Mouse (Mus musculus) limb, embryonic 12.5 days (tissue): ENCODE data around the gene Vps45. TPM values are rescaled to one million over a fixed set of nuclear protein-coding genes. Genes with fewer than 3 reads are reported as not detected.

Experiments
- ATAC-seq: fragments of 200-750 bp; cut with Nextera tagmentation; 2 replicates; pipeline ENCODE4 v1.8.0; 2017; ENCODE audit warnings: low read depth, moderate TSS enrichment; ENCODE audit not compliant: insufficient number of reproducible peaks, insufficient read depth, low FRiP score, low TSS enrichment
- H3K27ac ChIP-seq: fragments of 300-500 bp; sonication (generic); 2 replicates; pipeline ENCODE4 v1.5.1; 2016; ENCODE audit warnings: mild to moderate bottlenecking, moderate library complexity
- H3K27me3 ChIP-seq: fragments of 300-500 bp; sonication (generic); 2 replicates; pipeline ENCODE4 v1.6.1; 2016; ENCODE audit warnings: mild to moderate bottlenecking, moderate library complexity
- H3K36me3 ChIP-seq: fragments of 300-500 bp; sonication (generic); 2 replicates; pipeline ENCODE4 v1.6.1; 2016; ENCODE audit warnings: mild to moderate bottlenecking, moderate library complexity
- H3K4me1 ChIP-seq: fragments of 300-500 bp; sonication (generic); replicated peaks from 2 replicates; pipeline ENCODE4 v1.6.1; 2016
- H3K4me2 ChIP-seq: fragments of 300-500 bp; sonication (generic); 2 replicates; pipeline ENCODE4 v1.6.1; 2016; ENCODE audit warnings: mild to moderate bottlenecking, moderate library complexity
- H3K4me3 ChIP-seq: fragments of 300-500 bp; sonication (generic); replicated peaks from 2 replicates; pipeline ENCODE4 v1.5.1; 2016; ENCODE audit warnings: mild to moderate bottlenecking
- H3K9ac ChIP-seq: fragments of 300-500 bp; sonication (generic); replicated peaks from 2 replicates; pipeline ENCODE4 v1.6.1; 2016; ENCODE audit warnings: mild to moderate bottlenecking, moderate library complexity
- H3K9me3 ChIP-seq: fragments of 300-500 bp; sonication (generic); 2 replicates; pipeline ENCODE4 v1.6.1; 2016; ENCODE audit warnings: mild to moderate bottlenecking, moderate library complexity
- WGBS: fragments of 180-500 bp; shearing (Covaris S2); methylation state at CpG from one replicate; pipeline ENCODE4 v1.1.7; 2016; 5-methylcytosine and 5-hydroxymethylcytosine counted together
- polyA plus RNA-seq: library from polyadenylated mRNA; unstranded; fragments of >200 nt; fragmentation: Nextera tagmentation; extraction: Ambion mirVana; gene quantifications from 2 replicates; pipeline ENCODE4 v1.2.1, GENCODE M21; 2016

Gene Vps45
- polyA plus RNA-seq, 1 experiment from 2014 or later: 36.5 TPM

GRCm38 (mm10) chr3:96078066-96078465, 19.8 kb upstream of the Vps45 start:
- Histone ChIP-seq H3K36me3 (no peaks in the 10 kb centered on the region), H3K4me3 (no peak overlapping the region), H3K4me1 (no peaks in the 10 kb centered on the region), H3K27me3 (no peaks in the 10 kb centered on the region), H3K4me2 (no peak overlapping the region), H3K9ac (no peak overlapping the region), H3K9me3 (no peaks in the 10 kb centered on the region), H3K27ac (no peak overlapping the region)
- no peak; the same call in 1 of the 2 replicates for ATAC-seq
- WGBS: 71% methylated on average over 6 of the region's 6 CpGs

GRCm38 (mm10) chr3:96072921-96073486, 14.7 kb upstream of the Vps45 start:
- no peak for ATAC-seq
- no peaks in the 10 kb centered on the region for H3K4me1 ChIP-seq
- no peak overlapping the region for H3K9ac ChIP-seq
- H3K9me3 ChIP-seq: no peaks in the 10 kb centered on the region
- H3K4me2 ChIP-seq: no peak overlapping the region
- WGBS: 74% methylated on average over 12 of the region's 12 CpGs
- no peak overlapping the region for H3K4me3 ChIP-seq
- no peak overlapping the region for H3K27ac ChIP-seq
- no peaks in the 10 kb centered on the region for H3K27me3 ChIP-seq
- H3K36me3 ChIP-seq: no peaks in the 10 kb centered on the region

GRCm38 (mm10) chr3:96070241-96070640, 12.0 kb upstream of the Vps45 start:
- Histone ChIP-seq H3K27me3 (no peaks in the 10 kb centered on the region), H3K9ac (no peak overlapping the region), H3K27ac (no peak overlapping the region), H3K36me3 (no peaks in the 10 kb centered on the region), H3K9me3 (no peaks in the 10 kb centered on the region), H3K4me3 (no peak overlapping the region), H3K4me2 (no peak overlapping the region), H3K4me1 (no peaks in the 10 kb centered on the region)
- ATAC-seq: no peak
- 75% methylated on average over 4 of the region's 4 CpGs for WGBS

- no peak overlapping the region for H3K4me2 ChIP-seq
- H3K4me1 ChIP-seq: no peaks in the 10 kb centered on the region
- no peaks in the 10 kb centered on the region for H3K36me3 ChIP-seq
- 73% methylated on average over 1 of the region's 1 CpGs for WGBS
- no peak overlapping the region for H3K27ac ChIP-seq
- no peak for ATAC-seq
- H3K9me3 ChIP-seq: no peaks in the 10 kb centered on the region
- H3K9ac ChIP-seq: no peak overlapping the region
- no peaks in the 10 kb centered on the region for H3K27me3 ChIP-seq
- H3K4me3 ChIP-seq: no peak overlapping the region
Measured at GRCm38 (mm10) chr3:96069542-96069941, 11.3 kb upstream of the Vps45 start.

- Histone ChIP-seq H3K9ac (no peak overlapping the region), H3K4me2 (no peak overlapping the region), H3K27ac (no peak overlapping the region), H3K36me3 (no peaks in the 10 kb centered on the region), H3K4me1 (no peaks in the 10 kb centered on the region), H3K4me3 (no peak overlapping the region), H3K27me3 (no peaks in the 10 kb centered on the region), H3K9me3 (no peaks in the 10 kb centered on the region)
- no peak for ATAC-seq
- WGBS: 90% methylated on average over 6 of the region's 6 CpGs
Measured at GRCm38 (mm10) chr3:96069046-96069445, 10.8 kb upstream of the Vps45 start.

GRCm38 (mm10) chr3:96066741-96067140, 8.5 kb upstream of the Vps45 start:
- Histone ChIP-seq H3K4me3 (no peak overlapping the region), H3K4me1 (no peaks in the 10 kb centered on the region), H3K9me3 (no peaks in the 10 kb centered on the region), H3K27me3 (no peaks in the 10 kb centered on the region), H3K36me3 (no peaks in the 10 kb centered on the region), H3K9ac (no peak overlapping the region), H3K4me2 (no peak overlapping the region), H3K27ac (no peak overlapping the region)
- WGBS: 65% methylated on average over 5 of the region's 5 CpGs
- no peak for ATAC-seq

GRCm38 (mm10) chr3:96065754-96066375, 7.6 kb upstream of the Vps45 start:
- Histone ChIP-seq H3K4me1 (no peaks in the 10 kb centered on the region), H3K4me2 (peak overlapping the region; percentile 20), H3K4me3 (no peak overlapping the region), H3K27ac (no peak overlapping the region), H3K9me3 (no peaks in the 10 kb centered on the region), H3K9ac (no peak overlapping the region), H3K36me3 (no peaks in the 10 kb centered on the region), H3K27me3 (no peaks in the 10 kb centered on the region)
- WGBS: 48% methylated on average over 20 of the region's 20 CpGs
- ATAC-seq: no peak

- Histone ChIP-seq H3K36me3 (no peaks in the 10 kb centered on the region), H3K4me3 (no peak overlapping the region), H3K27me3 (no peaks in the 10 kb centered on the region), H3K9ac (no peak overlapping the region), H3K9me3 (no peaks in the 10 kb centered on the region), H3K4me1 (no peaks in the 10 kb centered on the region), H3K4me2 (no peak overlapping the region), H3K27ac (no peak overlapping the region)
- no peak for ATAC-seq
- WGBS: 35% methylated on average over 4 of the region's 4 CpGs
Measured at GRCm38 (mm10) chr3:96065147-96065546, 6.9 kb upstream of the Vps45 start.

- ATAC-seq: no peak
- WGBS: 84% methylated on average over 3 of the region's 3 CpGs
Measured at GRCm38 (mm10) chr3:96064217-96064616, 6.0 kb upstream of the Vps45 start.

GRCm38 (mm10) chr3:96063299-96063698, 5.0 kb upstream of the Vps45 start:
- no peak overlapping the region for H3K4me3 ChIP-seq
- H3K4me1 ChIP-seq: no peaks in the 10 kb centered on the region; the same call in 1 of the 2 replicates
- no peak overlapping the region for H3K4me2 ChIP-seq
- no peak overlapping the region for H3K27ac ChIP-seq
- H3K36me3 ChIP-seq: no peaks in the 10 kb centered on the region
- H3K9ac ChIP-seq: no peak overlapping the region
- H3K27me3 ChIP-seq: no peaks in the 10 kb centered on the region
- no peak for ATAC-seq
- H3K9me3 ChIP-seq: no peaks in the 10 kb centered on the region
- WGBS: 79% methylated on average over 2 of the region's 2 CpGs

More at GRCm38 (mm10) chr3:96064217-96064616, 6.0 kb upstream of the Vps45 start:
- H3K4me2 ChIP-seq: no peak overlapping the region
- H3K9ac ChIP-seq: no peak overlapping the region
- H3K27me3 ChIP-seq: no peaks in the 10 kb centered on the region
- H3K36me3 ChIP-seq: no peaks in the 10 kb centered on the region
- no peak overlapping the region for H3K4me3 ChIP-seq
- no peak overlapping the region for H3K27ac ChIP-seq
- no peaks in the 10 kb centered on the region for H3K9me3 ChIP-seq
- H3K4me1 ChIP-seq: no peaks in the 10 kb centered on the region

- Histone ChIP-seq H3K36me3 (no peaks in the 10 kb centered on the region; the same call in 1 of the 2 replicates), H3K9me3 (no peaks in the 10 kb centered on the region), H3K4me2 (no peak overlapping the region), H3K9ac (no peak overlapping the region), H3K27ac (no peak overlapping the region), H3K27me3 (no peaks in the 10 kb centered on the region), H3K4me1 (no peaks in the 10 kb centered on the region; the same call in 1 of the 2 replicates), H3K4me3 (no peak overlapping the region)
- ATAC-seq: no peak
- WGBS: 76% methylated on average over 1 of the region's 1 CpGs
Measured at GRCm38 (mm10) chr3:96060146-96060545, 1.9 kb upstream of the Vps45 start.

GRCm38 (mm10) chr3:96057747-96058204, 490 bp downstream of the Vps45 start:
- Histone ChIP-seq H3K4me2 (peak overlapping the region; percentile 81), H3K27ac (peak overlapping the region; percentile 95)

More at GRCm38 (mm10) chr3:96057747-96058204, 490 bp downstream of the Vps45 start:
- Histone ChIP-seq H3K27me3 (no peaks in the 10 kb centered on the region), H3K9ac (peak overlapping the region; percentile 73), H3K4me3 (peak overlapping the region; percentile 67), H3K36me3 (peaks cover 6% of the 10 kb centered on the region; the same call in 1 of the 2 replicates), H3K9me3 (no peaks in the 10 kb centered on the region), H3K4me1 (no peaks in the 10 kb centered on the region; the same call in 1 of the 2 replicates)
- under 1% methylated on average over 26 of the region's 26 CpGs for WGBS
- peak; percentile 95 for ATAC-seq
